Mouse (Mus musculus): ENCODE measurements around the gene Tmem145. TPM values are rescaled to one million over a fixed set of nuclear protein-coding genes. Genes with fewer than 3 reads are reported as not detected.

Tmem145 gene
- polyA plus RNA-seq, 1 experiment from 2014 or later: 0.16 TPM

DNA sequence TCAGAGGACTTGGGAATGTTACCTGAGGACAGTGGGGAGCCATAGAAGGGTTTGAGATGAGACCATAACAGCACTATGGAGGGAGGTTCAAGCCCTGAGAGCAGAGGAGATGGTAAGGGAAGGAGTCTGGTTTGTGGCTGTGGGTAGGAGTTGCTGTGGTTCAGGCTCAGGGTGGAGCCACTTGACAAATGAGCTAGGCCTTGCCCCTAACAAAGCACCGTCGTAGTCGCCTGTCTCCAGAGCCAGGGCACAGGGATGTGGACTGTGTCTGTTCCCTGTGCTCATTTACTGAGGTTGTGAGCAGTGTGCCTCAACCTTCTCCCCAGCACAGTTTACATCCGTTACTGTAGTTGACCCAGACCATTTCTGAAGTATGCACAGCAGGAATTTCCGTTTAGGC is 31.3 kb upstream of the Tmem145 start:
- DNase-seq (ENCODE audit: low spot score) (no peak), ATAC-seq (replicated peaks; ENCODE audit: low FRiP score) (0 out of 2 replicates have a peak, but pooled peaks have one; percentile 14)
- H3K27ac ChIP-seq (ENCODE audit: low read depth, low read length): peak overlapping the region; percentile 97
- peak overlapping the region; percentile 0; the same call in 1 of the 2 replicates for H3K4me3 ChIP-seq (ENCODE audit: low read depth, low read length)
- peak overlapping the region; percentile 60 for H3K9ac ChIP-seq (ENCODE audit: low read depth, low read length)
- peaks cover 52% of the 10 kb centered on the region for H3K4me1 ChIP-seq (replicated peaks; ENCODE audit: control insufficient read depth, insufficient read depth, low read length)
- 34% methylated on average over 5 of the region's 5 CpGs for WGBS
- H3K9me3 ChIP-seq (ENCODE audit: control insufficient read depth, low read length): no peaks in the 10 kb centered on the region
- peaks cover 18% of the 10 kb centered on the region; the same call in 1 of the 2 replicates for H3K36me3 ChIP-seq (ENCODE audit: control insufficient read depth, insufficient read depth, low read length)
- H3K4me2 ChIP-seq: peak overlapping the region; percentile 59
- no peaks in the 10 kb centered on the region for H3K27me3 ChIP-seq (replicated peaks; ENCODE audit: control insufficient read depth, insufficient read depth, low read length)

GRCm38 (mm10) chr7:25274996-25275395 is 30.9 kb upstream of the Tmem145 start:
- Histone ChIP-seq H3K4me3 (ENCODE audit: low read depth, low read length) (no peak overlapping the region; the same call in 1 of the 2 replicates), H3K27me3 (replicated peaks; ENCODE audit: control insufficient read depth, insufficient read depth, low read length) (no peaks in the 10 kb centered on the region), H3K4me1 (replicated peaks; ENCODE audit: control insufficient read depth, insufficient read depth, low read length) (peaks cover 52% of the 10 kb centered on the region), H3K9ac (ENCODE audit: low read depth, low read length) (peak overlapping the region; percentile 60), H3K4me2 (peak overlapping the region; percentile 59), H3K36me3 (ENCODE audit: control insufficient read depth, insufficient read depth, low read length) (peaks cover 18% of the 10 kb centered on the region; the same call in 1 of the 2 replicates), H3K9me3 (ENCODE audit: control insufficient read depth, low read length) (no peaks in the 10 kb centered on the region), H3K27ac (ENCODE audit: low read depth, low read length) (peak overlapping the region; percentile 97)
- no peak for ATAC-seq (replicated peaks; ENCODE audit: low FRiP score)
- 84% methylated on average over 3 of the region's 3 CpGs for WGBS
- DNase-seq (ENCODE audit: low spot score): no peak

- 65% methylated on average over 9 of the region's 9 CpGs for WGBS
- ATAC-seq (replicated peaks; ENCODE audit: low FRiP score) (no peak), DNase-seq (ENCODE audit: low spot score) (no peak)
- peak overlapping the region; percentile 29; the same call in 1 of the 2 replicates for H3K27ac ChIP-seq (ENCODE audit: low read depth, low read length)
- peaks cover 57% of the 10 kb centered on the region for H3K4me1 ChIP-seq (replicated peaks; ENCODE audit: control insufficient read depth, insufficient read depth, low read length)
- no peaks in the 10 kb centered on the region for H3K27me3 ChIP-seq (replicated peaks; ENCODE audit: control insufficient read depth, insufficient read depth, low read length)
- peaks cover 18% of the 10 kb centered on the region; the same call in 1 of the 2 replicates for H3K36me3 ChIP-seq (ENCODE audit: control insufficient read depth, insufficient read depth, low read length)
- H3K4me3 ChIP-seq (ENCODE audit: low read depth, low read length): no peak overlapping the region; the same call in 1 of the 2 replicates
- H3K4me2 ChIP-seq: peak overlapping the region; percentile 16
- H3K9ac ChIP-seq (ENCODE audit: low read depth, low read length): peak overlapping the region; percentile 45
- no peaks in the 10 kb centered on the region for H3K9me3 ChIP-seq (ENCODE audit: control insufficient read depth, low read length)
Observed at GRCm38 (mm10) chr7:25275555-25276298, 30.2 kb upstream of the Tmem145 start.

DNA sequence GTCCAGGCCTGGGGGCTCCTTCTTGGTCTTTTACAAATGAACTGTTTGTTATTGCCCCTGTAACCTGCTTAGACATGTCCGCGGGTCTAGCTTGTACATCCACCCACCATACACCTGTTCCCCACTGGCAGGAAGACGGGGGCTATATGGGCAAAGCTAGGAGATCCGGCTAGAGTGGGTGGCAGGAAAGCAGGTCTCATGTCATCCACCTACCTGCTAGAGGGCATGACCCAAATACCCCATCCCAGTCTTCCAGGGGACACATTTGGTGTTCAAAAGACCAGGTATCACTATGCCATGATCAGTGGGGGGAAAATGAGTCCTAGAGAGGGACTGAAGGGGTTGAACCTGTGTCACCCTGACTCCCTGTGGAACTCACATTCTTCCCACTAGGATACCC is 28.5 kb upstream of the Tmem145 start:
- Histone ChIP-seq H3K27ac (ENCODE audit: low read depth, low read length) (peak overlapping the region; percentile 95; the same call in 1 of the 2 replicates), H3K9ac (ENCODE audit: low read depth, low read length) (peak overlapping the region; percentile 72), H3K27me3 (replicated peaks; ENCODE audit: control insufficient read depth, insufficient read depth, low read length) (no peaks in the 10 kb centered on the region), H3K36me3 (ENCODE audit: control insufficient read depth, insufficient read depth, low read length) (peaks cover 5% of the 10 kb centered on the region; the same call in 1 of the 2 replicates), H3K4me3 (ENCODE audit: low read depth, low read length) (peak overlapping the region; percentile 62), H3K4me2 (peak overlapping the region; percentile 87), H3K9me3 (ENCODE audit: control insufficient read depth, low read length) (no peaks in the 10 kb centered on the region), H3K4me1 (replicated peaks; ENCODE audit: control insufficient read depth, insufficient read depth, low read length) (peaks cover 66% of the 10 kb centered on the region)
- WGBS: 97% methylated on average over 4 of the region's 4 CpGs
- DNase-seq (ENCODE audit: low spot score): no peak
- no peak for ATAC-seq (replicated peaks; ENCODE audit: low FRiP score)

DNA sequence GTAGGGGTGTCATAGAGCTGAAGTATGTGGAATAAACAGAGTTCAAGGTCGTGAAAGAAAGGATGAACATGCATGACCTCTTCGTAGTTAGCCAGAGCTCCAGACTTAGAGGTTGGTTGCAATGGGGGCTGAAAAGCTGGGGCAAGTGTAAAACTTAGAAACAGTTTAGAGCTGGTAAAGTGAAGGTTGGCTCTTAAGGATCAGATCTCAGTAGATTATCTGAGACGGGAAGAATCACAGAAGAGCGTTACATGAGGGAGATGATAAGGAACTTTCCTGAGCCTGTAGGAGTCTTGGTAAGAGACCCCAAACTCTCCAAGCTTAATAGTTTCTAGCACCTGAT is 27.9 kb upstream of the Tmem145 start:
- 11% methylated on average over 4 of the region's 4 CpGs for WGBS
- DNase-seq (ENCODE audit: low spot score) (no peak), ATAC-seq (replicated peaks; ENCODE audit: low FRiP score) (no peak)
- peak overlapping the region; percentile 62 for H3K4me3 ChIP-seq (ENCODE audit: low read depth, low read length)
- H3K9me3 ChIP-seq (ENCODE audit: control insufficient read depth, low read length): no peaks in the 10 kb centered on the region
- H3K4me2 ChIP-seq: peak overlapping the region; percentile 87
- H3K4me1 ChIP-seq (replicated peaks; ENCODE audit: control insufficient read depth, insufficient read depth, low read length): peaks cover 65% of the 10 kb centered on the region
- H3K9ac ChIP-seq (ENCODE audit: low read depth, low read length): peak overlapping the region; percentile 72
- no peaks in the 10 kb centered on the region for H3K27me3 ChIP-seq (replicated peaks; ENCODE audit: control insufficient read depth, insufficient read depth, low read length)
- peaks cover 3% of the 10 kb centered on the region; the same call in 1 of the 2 replicates for H3K36me3 ChIP-seq (ENCODE audit: control insufficient read depth, insufficient read depth, low read length)
- H3K27ac ChIP-seq (ENCODE audit: low read depth, low read length): peak overlapping the region; percentile 95

DNA sequence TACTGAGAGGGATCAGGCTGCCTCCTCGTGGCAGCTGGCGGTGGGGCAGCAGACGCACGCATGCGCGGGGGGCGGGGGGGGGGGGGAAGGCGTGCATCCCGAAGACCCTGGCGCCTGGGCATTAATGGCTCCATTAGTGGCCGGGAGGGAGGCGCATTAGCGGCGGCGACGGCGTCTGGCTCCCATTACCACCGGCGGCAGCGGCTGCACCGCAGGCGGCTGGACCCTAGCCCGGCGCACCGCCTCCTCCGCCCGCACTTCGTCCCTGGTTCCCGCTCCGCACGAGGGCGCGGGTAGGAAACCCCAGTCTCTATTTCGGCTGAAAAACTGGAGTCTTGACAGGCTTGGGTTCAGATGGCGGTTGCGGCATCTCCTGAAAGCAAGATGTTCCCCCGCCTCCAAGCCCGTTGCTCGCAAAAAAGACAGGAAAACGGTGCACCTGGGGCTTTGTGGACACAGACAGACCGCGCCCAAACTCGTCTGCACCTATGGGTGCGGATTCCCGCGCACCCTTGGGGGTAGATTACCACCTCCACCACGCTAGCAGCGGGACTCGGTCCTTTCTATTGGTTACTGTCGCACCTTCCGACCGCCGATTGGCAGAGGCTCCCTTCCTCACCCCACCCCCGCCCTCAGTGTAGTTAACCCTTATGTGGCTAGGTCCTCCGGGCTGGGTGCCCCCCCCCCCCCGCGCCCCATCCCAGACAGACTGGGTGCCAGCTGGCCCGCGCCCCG is 27.4 kb upstream of the Tmem145 start:
- ATAC-seq (replicated peaks; ENCODE audit: low FRiP score): peak; percentile 69
- WGBS: under 1% methylated on average over 55 of the region's 60 CpGs
- H3K9me3 ChIP-seq (ENCODE audit: control insufficient read depth, low read length): no peaks in the 10 kb centered on the region
- peak overlapping the region; percentile 62 for H3K4me3 ChIP-seq (ENCODE audit: low read depth, low read length)
- H3K4me1 ChIP-seq (replicated peaks; ENCODE audit: control insufficient read depth, insufficient read depth, low read length): peaks cover 65% of the 10 kb centered on the region
- peak; percentile 88 for DNase-seq (ENCODE audit: low spot score)
- peak overlapping the region; percentile 95 for H3K27ac ChIP-seq (ENCODE audit: low read depth, low read length)
- H3K9ac ChIP-seq (ENCODE audit: low read depth, low read length): peak overlapping the region; percentile 72
- H3K4me2 ChIP-seq: peak overlapping the region; percentile 87
- H3K27me3 ChIP-seq (replicated peaks; ENCODE audit: control insufficient read depth, insufficient read depth, low read length): no peaks in the 10 kb centered on the region
- H3K36me3 ChIP-seq (ENCODE audit: control insufficient read depth, insufficient read depth, low read length): peaks cover 3% of the 10 kb centered on the region; the same call in 1 of the 2 replicates

DNA sequence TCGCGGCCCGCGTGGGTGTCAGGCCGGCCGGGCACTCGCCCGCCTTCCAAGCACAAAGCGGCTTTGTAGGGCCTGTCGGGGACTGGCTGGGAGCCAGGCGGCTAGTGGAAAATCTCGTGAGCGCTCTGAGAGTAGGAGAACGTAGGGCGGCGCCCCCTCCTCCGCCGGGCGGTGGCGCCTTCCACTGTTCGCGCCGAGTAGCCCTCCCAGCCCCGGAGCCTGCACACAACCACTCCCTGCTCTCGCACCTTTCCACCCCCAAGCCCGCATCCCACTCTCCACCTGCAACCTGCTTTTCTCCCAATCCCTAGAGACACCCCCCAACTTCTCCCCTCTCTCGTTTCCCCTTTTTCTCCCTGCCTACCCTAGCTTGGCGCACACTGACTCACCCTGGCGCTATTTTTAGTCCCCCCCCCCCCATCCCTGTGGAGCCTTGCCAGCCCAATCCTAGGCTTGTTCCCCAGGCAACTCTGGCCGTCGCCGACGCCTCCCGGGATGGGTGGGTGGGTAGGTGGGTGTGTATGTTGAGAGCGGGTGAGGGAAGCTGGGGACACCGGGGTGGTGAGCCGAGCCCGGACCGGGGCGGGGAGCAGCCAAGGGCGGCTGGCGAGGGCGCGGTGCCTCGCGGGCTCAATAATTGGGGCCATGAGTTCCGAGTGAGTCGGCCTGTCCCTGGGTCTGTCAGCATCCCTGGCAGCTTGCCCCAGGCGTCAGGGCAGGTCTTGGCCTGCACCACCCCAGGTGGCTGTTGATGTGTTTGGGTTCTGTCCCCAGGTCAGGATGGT is 26.6 kb upstream of the Tmem145 start:
- Histone ChIP-seq H3K9me3 (ENCODE audit: control insufficient read depth, low read length) (no peaks in the 10 kb centered on the region), H3K4me1 (replicated peaks; ENCODE audit: control insufficient read depth, insufficient read depth, low read length) (peaks cover 67% of the 10 kb centered on the region), H3K4me3 (ENCODE audit: low read depth, low read length) (peak overlapping the region; percentile 62), H3K36me3 (ENCODE audit: control insufficient read depth, insufficient read depth, low read length) (peaks cover 3% of the 10 kb centered on the region; the same call in 1 of the 2 replicates), H3K9ac (ENCODE audit: low read depth, low read length) (peak overlapping the region; percentile 72), H3K27ac (ENCODE audit: low read depth, low read length) (peak overlapping the region; percentile 95), H3K27me3 (replicated peaks; ENCODE audit: control insufficient read depth, insufficient read depth, low read length) (no peaks in the 10 kb centered on the region), H3K4me2 (peak overlapping the region; percentile 87)
- ATAC-seq (replicated peaks; ENCODE audit: low FRiP score): peak; percentile 53
- peak; percentile 88 for DNase-seq (ENCODE audit: low spot score)
- under 1% methylated on average over 46 of the region's 49 CpGs for WGBS

Data from liver, embryonic 11.5 days (tissue).